Mouse (Mus musculus) frontal cortex, postnatal 36 days (tissue): ENCODE results near the gene Crhr1.
A peak's percentile ranks its signal among the peaks of the same experiment; 100 is the strongest.

Source experiments
- DNase-seq, 2 experiments: peaks; one replicate each; pipeline ENCODE4 v3.0.0; 2022; ENCODE audit warnings: low spot score in 2 of 2

Crhr1 gene

DNA sequence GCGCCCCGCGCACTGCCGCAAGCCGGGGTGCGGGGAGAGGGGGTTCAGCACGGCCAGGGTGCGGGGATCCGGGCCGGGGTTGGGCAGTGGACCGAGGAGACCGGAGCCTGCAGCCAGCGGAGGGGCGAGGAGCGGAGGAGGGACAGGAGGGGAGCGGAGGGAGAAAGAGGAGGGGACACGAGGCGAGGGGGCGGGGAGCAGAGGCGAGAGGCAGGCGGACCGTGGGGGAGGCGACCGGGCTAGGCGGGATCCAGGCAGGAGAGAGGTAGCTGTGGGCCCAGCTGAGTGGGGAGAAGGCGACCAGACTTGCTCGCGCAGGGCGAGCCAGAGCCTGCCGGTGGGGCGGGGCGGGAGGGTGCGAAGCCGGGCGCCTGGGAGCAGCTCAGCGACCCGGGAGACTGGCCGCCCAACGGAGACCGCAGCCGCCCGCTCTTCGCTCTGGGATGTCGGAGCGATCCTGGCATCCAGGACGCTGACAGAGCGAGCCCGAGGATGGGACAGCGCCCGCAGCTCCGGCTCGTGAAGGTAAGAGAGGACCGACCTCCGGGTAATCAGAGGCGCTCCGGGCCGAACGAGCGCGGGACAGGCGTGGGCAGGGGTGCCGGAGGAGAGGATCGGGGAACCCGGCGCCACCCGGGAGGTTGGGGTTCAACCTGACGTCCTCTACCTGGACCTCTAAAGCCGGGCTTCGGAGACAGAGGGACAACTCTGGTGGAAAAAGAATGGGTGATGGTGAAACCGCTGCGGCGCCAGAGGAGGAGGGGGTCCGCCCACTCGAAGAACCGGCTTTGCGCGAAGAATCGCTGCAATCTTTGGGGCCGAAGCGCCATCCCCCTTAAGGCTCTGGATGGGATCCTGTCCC, at the start of gene Crhr1:
Gene Crhr1 (plus strand): TSS at position 276 of the 862 bp plus-strand sequence.
- DNase-seq, result peak; percentile 34 to 53

DNA sequence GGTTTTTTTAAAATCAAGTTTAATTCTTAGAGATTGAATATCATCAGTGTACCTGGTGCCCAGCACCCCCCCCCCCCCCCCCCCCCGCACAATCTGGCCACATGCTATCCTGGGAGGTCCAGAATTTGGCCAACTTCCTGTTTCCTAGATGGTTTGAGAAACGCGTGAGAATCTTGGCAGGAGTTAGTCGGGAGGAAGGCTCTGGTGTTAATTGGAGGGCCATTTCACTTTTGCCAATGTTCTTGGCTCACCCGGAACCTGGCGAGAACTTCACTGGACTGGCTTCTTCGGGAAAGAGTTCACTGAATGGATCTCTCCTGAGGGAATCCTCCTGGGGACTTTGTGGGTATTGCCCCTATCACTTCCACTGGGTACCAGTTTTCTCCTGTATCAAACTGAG, 49.4 kb upstream of the Crhr1 start:
- no peak for DNase-seq

DNA sequence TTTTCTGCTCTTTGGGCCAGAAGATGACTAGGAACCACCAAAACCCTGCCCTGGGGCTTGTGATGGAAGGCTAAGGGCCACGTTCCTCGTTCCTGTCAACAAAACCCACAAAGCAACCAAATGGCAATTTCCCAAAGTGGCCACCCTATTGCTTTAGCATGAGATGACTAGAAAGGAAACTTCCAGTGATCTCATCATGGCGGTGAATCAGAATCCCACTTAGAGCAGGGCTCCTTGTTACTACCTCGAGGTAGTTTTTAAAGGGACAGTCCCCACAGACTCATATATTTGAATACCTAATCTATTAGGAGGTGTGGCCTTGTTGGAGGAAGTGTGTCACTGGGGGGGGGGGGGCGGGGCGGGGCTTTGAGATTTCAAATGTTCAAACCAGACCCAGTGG, 48.9 kb upstream of the Crhr1 start:
- DNase-seq, result no peak

DNA sequence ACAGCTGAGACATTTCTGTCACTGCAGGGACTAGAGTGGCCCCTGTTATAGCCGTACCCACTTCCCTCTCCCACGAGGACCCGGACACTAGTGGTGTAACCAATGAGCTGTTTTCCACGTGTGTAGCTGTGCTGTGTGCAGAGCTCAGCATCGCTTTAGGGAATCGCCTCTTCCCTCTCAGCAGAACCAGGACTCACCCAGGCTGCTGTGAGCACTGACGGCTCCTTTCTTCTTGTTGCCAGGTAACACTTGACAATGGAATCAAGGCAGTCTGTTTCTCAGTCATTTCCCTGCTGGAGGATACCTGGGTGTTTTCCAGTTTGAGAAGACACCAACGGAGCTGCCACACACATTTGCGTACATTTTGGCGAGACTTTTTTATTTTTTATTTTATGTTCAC, 44.1 kb upstream of the Crhr1 start:
- DNase-seq, result no peak

DNA sequence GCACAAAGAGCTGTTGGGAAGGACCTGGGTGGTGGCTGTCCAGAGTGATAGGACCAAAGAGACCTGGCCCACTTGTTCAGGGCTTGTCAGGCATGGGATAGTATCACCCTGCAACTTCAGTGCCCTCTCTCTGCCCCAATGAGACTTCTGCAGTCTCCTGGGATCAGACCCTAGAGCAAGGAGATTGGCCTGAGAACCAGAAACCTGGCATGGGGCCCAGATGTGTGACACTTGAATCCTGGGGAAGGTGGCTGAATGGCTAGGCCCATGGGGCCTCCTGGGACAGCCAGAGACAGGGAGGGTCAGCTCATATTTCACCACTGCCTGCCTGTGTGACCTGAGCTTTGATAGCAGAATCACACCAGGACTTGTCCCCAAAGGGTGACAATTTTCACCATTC, 41.9 kb upstream of the Crhr1 start:
- no peak for DNase-seq

DNA sequence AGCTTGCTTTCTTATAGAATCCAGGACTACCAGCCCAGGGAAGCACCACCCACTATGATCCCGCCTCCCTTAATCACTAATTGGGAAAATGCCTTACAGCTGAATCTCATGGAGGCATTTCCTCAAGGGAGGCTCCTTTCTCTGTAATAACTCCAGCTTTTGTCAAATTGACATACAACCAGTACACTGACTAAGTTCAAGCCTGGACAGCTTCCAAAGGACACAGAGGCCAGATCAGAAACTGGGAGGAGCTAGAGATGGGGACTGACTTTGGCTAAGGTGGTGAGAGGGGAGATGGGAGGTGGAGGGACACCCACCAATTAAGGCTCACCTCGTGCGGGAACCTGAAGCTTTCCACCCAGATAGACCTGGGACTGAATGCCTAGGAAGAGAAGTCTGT, 37.5 kb upstream of the Crhr1 start:
- no peak for DNase-seq

DNA sequence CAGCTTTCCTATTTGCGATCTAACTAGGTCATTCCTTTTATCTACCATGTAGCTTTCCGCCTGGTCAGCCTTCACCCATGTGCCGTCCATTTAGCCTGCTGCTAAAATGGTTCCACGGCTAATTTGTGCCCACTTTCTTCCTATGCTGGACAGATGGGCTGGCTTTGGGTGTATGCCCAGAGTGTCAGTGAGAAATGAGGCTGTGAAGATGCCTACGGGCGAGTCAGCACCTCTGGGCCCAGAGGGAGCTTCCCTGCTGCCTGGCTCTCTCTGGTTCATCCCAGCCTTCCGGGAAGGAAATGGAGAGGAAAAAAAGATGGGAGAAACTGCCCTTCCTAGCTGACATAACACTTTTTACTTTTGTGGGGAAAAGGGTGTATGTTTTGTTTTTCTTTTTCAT, 36.1 kb upstream of the Crhr1 start:
- no peak for DNase-seq

DNA sequence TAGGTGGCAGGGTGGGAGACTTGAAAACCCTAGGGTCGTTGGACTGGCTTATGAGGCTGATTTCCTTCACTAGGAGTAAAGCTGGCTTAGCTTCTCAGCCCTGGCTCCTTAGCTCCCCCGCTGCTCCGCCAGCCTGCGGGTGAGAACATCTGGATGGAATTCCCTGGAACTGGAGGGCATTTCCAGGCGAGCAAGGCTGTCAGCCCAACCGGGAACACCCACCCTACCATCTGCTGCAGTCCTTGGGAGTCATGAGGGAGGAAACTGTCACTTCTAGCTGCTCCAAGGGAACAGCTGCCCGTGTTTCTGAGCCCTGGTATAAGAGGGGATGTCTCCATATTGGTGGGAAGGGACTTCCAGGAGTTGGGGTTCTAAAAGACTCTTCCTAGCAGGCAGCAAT, 33.1 kb upstream of the Crhr1 start:
- DNase-seq, result peak; percentile 70 to 76

DNA sequence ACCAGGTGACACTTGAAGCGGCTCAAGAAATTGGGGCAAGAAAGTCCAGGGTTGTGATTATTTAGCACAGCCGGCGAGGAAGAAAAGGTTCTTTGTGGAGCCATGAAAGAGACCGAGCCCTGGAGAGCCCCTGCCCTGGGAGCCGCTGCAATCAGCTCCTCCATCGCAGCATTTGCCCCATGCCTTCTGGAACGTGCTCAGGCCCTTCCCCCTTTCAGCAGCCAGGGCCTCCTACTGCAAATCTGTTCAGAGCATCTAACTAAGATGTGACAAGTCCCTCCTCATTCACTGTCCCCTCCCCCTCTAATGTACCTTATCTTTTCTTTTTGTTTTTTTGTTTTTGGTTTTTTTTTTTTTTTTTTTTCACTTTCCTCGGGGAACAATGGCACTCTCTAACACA, 30.0 kb upstream of the Crhr1 start:
- no peak for DNase-seq

DNA sequence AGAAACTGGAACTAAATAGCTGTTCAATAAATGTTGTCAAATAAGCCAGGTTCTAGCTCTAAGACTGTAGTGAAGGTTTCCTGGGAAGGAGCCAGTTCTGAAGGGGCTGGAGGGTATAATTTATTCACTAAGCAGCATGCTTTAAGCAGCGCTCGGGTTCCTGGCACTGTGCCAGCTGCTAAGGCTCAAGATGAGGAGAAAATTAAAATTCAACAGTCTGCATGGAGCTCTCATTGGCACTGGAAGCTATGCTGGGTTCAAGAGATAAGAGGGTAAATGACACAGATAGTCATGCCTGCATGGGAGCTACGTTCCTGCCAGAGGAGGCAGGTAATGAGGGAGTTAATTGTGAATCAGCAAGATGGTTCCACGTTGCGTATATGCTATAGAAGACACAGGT, 26.3 kb upstream of the Crhr1 start:
- peak; percentile 65 to 75 for DNase-seq

DNA sequence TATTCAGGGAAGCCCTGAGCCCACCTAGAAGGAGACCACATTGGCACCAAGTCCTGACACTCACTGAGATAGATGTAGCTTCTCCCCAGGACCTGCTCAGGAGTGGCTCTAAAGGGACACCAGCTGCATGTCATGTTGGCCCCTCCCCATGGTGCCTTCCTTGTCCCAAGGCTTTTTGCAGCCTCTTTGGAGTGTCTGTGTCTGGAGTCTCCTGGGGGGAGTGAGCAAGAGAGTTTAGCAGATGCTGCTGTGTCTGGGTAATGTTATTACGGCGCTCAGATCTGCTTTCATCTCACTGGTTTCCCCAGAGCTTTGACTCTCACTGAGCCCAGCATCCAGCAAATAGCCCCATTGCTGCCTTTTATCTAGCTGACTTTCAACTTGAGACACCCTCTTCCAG, 25.7 kb upstream of the Crhr1 start:
- DNase-seq, result no peak

DNA sequence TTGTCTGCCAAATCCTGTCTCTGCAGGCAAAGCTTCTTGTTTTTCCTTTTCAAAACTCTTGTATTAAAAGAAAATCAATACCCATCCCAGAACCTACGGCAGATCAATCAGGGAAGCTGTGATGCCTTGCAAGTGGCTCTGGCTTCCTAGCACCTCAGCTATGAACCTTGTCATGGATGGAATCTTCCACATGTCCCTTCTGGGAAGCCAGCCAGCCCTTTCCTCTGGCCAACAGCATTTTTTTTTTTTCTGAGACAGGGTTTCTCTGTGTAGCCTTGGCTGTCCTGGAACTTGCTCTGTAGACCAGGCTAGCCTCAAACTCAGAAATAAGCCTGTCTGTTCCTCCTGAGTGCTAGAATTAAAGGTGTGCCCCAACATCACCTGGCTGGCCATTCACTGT, 22.3 kb upstream of the Crhr1 start:
- no peak for DNase-seq

DNA sequence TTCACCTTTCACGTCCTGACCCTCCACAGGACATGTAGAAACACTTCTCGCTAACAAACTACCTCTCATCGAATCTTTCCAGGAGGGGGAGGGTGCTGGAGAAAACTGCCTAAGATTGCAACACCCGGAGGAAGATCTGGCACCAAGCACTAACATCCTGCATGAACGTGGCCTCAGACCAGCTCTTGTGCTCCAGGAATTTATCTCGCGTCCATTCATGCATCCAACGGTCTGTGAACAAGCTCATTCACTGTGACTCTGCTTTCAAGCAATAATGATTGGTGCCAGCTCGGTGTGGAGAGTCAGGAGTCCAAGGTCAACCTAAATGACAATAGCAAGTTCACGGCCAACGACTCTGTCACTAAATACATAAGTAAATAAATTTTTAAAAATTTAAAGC, 20.8 kb upstream of the Crhr1 start:
- no peak for DNase-seq

DNA sequence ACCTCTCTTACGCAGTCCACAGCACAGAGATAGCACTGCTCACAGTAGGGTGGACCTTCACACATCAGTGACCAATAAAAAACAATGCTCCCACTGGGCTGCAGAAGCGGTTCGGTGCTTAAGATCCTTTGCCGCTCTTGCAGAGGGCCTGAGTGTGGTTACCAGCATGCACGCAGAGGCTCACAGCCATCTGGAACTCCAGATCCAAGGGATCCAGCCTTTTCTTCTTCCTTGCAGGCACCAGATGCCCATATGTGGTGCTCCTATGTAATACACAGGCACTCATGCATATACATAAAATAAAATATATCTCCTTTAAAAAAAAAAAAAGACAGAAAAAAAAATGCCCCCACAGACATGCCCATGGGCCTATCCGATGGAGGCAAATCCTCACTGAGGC, 19.0 kb upstream of the Crhr1 start:
- DNase-seq, result peak in 1 of 2 experiments; percentile 39

DNA sequence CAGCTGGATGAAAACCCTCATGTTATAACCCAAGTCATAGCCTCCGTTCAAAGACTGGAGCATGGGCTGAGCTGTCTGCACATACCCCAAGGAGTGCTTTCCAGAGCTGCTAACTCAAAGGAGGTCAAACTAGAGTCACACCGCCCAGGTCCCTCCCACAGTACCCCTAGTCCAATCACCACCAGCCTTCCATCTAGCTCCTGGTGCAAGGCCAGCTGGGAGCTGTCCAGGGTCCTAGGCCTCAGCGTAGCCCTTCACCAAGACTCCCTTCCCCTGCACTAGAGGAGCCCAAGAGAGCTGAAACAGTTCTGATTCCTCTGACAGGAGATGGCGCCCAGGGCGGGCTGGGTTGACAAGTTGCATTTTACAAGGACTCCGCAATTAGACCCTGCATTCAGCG, 18.0 kb upstream of the Crhr1 start:
- DNase-seq, result peak; percentile 42 to 48

DNA sequence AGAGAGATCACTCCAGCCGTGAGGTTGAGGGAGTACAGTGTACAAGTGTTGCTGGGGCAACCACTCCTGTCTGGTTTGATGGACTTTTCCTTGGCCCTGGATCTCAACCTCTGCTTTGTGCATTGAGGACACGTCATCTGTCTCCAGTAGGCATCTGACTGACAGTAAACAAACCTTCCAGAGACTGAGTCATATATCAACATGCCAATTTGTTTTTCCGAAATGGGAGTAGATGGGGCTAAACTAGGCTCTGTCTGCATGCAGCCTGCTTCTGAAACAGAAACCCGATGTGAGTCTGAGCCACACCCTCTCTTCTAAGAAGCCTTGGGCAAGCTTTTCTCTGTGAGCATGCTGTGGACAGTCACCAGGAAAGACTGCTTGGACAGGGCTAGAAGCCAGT, 14.3 kb upstream of the Crhr1 start:
- no peak for DNase-seq

DNA sequence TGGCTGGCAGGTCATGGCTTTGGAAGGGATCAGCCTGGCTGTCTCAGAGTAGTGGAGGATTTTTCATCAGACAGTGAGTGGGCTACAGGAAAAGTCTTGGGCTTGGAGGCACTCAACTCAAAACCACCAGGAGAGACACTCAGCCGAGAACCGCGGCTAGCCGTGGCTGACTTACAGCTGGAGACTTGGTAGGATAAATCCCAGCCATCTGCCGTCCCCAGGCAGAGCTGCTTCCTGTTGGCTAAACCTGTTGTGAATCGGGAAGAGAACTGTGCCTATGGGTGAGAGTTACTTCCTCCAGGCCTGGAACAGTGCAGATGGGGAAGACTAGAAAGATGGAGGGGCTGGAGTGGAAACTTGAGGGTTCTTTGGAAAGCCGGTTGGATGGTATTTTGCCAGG, 9.7 kb upstream of the Crhr1 start:
- DNase-seq, result no peak

DNA sequence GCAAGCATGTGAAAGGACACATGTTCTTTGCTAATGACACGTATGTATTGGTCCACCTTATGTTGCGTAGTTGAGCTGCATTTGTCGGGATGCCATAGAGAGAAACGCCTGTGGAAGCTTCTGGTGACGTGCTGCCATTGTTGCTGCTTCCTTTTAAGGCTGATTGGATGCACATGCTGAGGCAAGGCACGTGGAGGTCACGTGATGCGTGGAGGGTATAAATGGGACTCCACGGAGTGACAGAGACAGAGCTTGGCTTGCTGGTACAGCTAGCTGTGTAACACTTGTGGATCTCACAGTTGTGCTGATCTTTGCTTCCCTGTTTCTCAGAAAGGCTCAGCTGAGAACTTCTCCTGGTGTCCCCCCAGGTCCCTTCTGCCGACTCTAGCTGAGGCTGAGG, 9.2 kb upstream of the Crhr1 start:
- DNase-seq, result no peak

DNA sequence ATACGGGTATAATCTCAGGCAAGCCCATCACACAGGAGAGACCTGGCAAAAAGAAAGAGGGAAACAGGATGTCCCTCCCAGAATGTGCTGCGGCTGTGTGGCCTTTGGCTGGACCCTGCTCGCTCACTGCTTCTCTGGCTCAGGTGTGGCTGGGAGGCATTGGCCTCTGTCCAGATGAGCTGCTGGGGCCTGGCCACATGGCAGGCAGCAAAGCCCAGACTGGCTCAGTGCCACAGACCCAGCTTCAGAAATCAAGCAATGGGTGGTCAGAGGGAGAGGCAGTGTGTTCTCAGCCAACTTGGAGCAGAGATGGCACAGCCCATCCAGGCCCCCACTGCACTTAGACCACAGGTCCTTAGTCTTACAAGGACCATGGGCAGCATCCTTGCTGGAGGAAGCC, 8.1 kb upstream of the Crhr1 start:
- no peak for DNase-seq

DNA sequence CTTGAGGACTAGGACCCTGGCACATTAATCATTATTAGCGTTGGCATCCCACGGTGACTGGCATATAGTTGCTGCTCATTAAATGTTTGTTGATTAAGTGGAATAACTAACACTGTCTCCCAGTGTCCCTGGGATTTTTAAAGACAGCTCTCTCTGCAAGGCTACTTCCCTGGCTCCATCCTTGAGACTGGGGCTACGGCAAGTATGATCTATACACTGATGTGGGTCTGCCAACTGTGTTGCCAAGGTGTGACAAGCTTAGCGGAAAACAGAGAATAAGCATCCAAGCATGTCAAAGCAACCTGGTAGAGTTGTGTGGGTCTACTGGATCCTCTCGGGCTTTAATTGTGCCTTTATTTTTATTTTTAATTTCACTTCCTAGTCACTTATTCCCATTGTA, 3.2 kb upstream of the Crhr1 start:
- no peak for DNase-seq

DNA sequence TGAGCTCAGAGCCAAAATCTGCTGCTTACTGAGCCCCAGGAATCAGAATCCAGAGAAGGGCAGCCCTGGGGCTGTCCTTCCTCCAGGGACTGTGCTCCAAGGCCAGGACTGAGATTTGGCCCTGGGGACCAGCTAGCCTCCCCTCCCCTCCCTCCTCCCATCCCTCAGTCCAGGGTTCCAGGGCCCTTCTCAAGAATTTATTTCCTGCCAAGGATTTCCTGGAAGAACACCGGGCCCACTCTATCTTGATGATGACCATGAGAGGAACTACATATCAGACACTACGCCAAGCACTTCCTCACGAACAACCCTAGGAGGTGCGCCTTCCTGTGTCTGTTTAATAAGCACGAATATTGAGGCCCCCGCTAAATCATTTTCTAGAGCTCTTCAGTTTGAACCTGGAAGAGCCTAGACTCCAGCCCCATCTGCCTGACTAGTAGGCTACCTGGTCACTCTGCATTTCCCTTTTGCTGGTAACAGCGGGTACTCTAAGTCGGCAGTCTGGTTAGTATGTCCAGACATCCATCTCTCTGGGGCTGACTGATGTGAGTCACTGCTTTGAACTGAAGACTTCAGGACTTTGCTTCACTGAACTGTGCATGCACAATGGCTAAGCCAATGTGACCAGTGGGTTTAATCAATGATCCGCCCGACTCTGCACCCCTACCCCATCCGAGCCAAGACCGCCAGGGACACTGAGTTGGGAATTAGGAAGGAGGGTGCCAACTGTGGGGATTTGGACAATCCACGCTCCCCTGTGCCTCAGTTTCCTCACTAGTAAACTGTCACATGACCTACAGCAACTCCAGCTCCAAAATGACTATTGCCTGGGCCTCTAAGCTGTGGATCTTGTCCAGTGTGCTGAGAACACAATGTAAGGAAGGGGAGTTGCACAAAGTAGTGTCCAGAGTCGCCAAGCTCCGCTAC, 1.7 kb upstream of the Crhr1 start:
- no peak for DNase-seq

DNA sequence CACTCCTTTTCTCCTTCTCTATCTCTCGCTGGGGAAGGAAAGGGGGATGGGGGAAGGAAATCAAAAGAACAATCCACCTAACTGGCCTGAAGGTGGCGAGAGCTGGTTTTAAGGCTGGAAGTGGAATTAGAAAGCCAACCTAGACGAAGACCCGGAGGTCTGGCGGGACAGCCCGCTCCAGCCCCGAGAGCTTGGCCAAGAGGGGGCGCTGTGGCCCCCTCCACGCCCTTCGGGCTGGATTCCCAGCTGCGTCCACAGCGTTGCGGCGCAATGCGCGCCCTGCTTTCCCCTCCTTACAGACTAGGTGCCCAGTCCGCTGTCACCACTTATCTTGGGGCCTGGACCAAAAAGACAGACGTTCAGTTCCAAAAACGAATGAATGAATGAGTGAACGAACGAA, 899 bp upstream of the Crhr1 start:
- peak; percentile 41 to 66 for DNase-seq

DNA sequence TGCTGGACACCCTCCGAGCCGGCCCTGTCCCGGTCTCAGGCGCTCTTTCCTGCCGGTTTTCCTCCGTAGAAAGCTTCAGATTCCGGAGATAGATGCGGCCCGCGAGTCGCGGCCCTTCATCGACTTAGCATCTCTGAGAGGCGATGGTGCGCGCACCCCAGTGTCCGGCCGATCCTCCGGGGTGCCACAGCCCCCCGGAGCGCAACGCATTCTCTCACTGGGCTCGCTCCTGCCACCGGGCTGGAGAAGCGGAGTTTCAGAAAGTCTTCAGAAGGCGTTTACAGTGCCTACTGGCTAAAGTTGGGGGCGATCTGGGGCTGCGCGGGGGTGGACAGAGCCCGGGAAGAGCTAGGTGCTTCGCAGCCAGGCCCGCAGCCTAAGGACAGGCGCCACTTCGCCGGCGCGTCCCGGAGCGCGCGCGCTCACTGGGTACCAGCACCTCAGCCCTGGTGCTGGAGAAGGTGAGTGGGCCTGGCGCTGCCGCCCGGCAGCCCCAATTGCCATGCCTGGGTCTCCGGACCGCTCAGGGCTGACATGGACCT, 858 bp downstream of the Crhr1 start:
- DNase-seq, result peak; percentile 22 to 47
